Mouse (Mus musculus) lung, postnatal 0 days (tissue): ENCODE measurements around the gene Zfp524.

Experiments used
- CTCF ChIP-seq: IDR thresholded peaks from 2 replicates; pipeline ENCODE4 v1.5.1; 2016; ENCODE audit warnings: antibody characterized with exemption, mild to moderate bottlenecking
- EP300 ChIP-seq: IDR thresholded peaks from 2 replicates; pipeline ENCODE4 v1.6.1; 2016; ENCODE audit warnings: antibody characterized with exemption, mild to moderate bottlenecking, control low read depth

- TF ChIP-seq CTCF: no peak
- no peak for TF ChIP-seq EP300
Measured at GRCm38 (mm10) chr7:5053456-5054179, 39.4 kb downstream of the Zfp524 start.
